Mouse (Mus musculus): Measurements from ENCODE around the gene Gm49396.

The Gm49396 gene

GRCm38 (mm10) chr7:30552102-30553020 is 10.8 kb upstream of the Gm49396 start, which contains the start of the genes Hspb6 and Proser3:
Hspb6 (plus strand) TSS chr7:30552178.
Proser3 (minus strand) TSS chr7:30552299.
- DNase-seq (ENCODE audit: low spot score) = peak; percentile 98

GRCm38 (mm10) chr7:30553021-30553589 is 10.0 kb upstream of the Gm49396 start:
- DNase-seq (ENCODE audit: low spot score) = peak; percentile 46

GRCm38 (mm10) chr7:30553810-30554584 is 9.1 kb upstream of the Gm49396 start:
- DNase-seq (ENCODE audit: low spot score) = no peak

GRCm38 (mm10) chr7:30556894-30557536 is 6.1 kb upstream of the Gm49396 start:
- no peak for DNase-seq (ENCODE audit: low spot score)

GRCm38 (mm10) chr7:30557901-30558514 is 5.1 kb upstream of the Gm49396 start:
- no peak for DNase-seq (ENCODE audit: low spot score)

GRCm38 (mm10) chr7:30558656-30559442 is 4.3 kb upstream of the Gm49396 start:
- no peak for DNase-seq (ENCODE audit: low spot score)

GRCm38 (mm10) chr7:30559443-30559954 is 3.6 kb upstream of the Gm49396 start, which contains the start of gene Lin37:
Lin37 (minus strand) TSS chr7:30559838.
- DNase-seq (ENCODE audit: low spot score) = peak; percentile 97

- DNase-seq (ENCODE audit: low spot score) = no peak
These were observed 2.8 kb upstream of the Gm49396 start for GRCm38 (mm10) chr7:30560296-30560695.

GRCm38 (mm10) chr7:30562526-30563116 is 523 bp upstream of the Gm49396 start:
- DNase-seq (ENCODE audit: low spot score) = no peak

GRCm38 (mm10) chr7:30563906-30564280 is 749 bp downstream of the Gm49396 start:
- DNase-seq (ENCODE audit: low spot score) = no peak

GRCm38 (mm10) chr7:30564970-30565571 is 1.9 kb downstream of the Gm49396 start, which contains the start of gene Igflr1:
Igflr1 (plus strand) TSS chr7:30565427.
- no peak for DNase-seq (ENCODE audit: low spot score)

GRCm38 (mm10) chr7:30566033-30566432 is 2.9 kb downstream of the Gm49396 start:
- DNase-seq (ENCODE audit: low spot score) = no peak

GRCm38 (mm10) chr7:30567555-30567954 is 4.4 kb downstream of the Gm49396 start:
- no peak for DNase-seq (ENCODE audit: low spot score)

- DNase-seq (ENCODE audit: low spot score) = no peak
These were observed 9.2 kb downstream of the Gm49396 start for GRCm38 (mm10) chr7:30572389-30572788.

- DNase-seq (ENCODE audit: low spot score) = peak; percentile 58
These were observed 9.8 kb downstream of the Gm49396 start for GRCm38 (mm10) chr7:30572969-30573368.

- DNase-seq (ENCODE audit: low spot score) = no peak
These were observed 16.8 kb downstream of the Gm49396 start for GRCm38 (mm10) chr7:30579950-30580349.

- DNase-seq (ENCODE audit: low spot score) = no peak
These were observed 18.4 kb downstream of the Gm49396 start for GRCm38 (mm10) chr7:30581547-30581946.

- DNase-seq (ENCODE audit: low spot score) = no peak
These were observed 21.2 kb downstream of the Gm49396 start for GRCm38 (mm10) chr7:30584339-30584738.

GRCm38 (mm10) chr7:30585170-30585569 is 22.0 kb downstream of the Gm49396 start:
- no peak for DNase-seq (ENCODE audit: low spot score)
